Mouse (Mus musculus) myocyte (in vitro differentiated cells): ENCODE data around the gene Slc35c1. TPM values are rescaled to one million over a fixed set of nuclear protein-coding genes. Genes with fewer than 3 reads are reported as not detected.

ENCODE experiments used
- H3K27me3 ChIP-seq: one replicate; pipeline ENCODE4 v1.6.1; 2011; ENCODE audit not compliant: control insufficient read depth, insufficient read depth, insufficient read length
- H3K36me3 ChIP-seq: one replicate; pipeline ENCODE4 v1.6.1; 2011; ENCODE audit not compliant: control insufficient read depth, insufficient read depth
- H3K4me2 ChIP-seq: one replicate; pipeline ENCODE4 v1.6.1; 2011; ENCODE audit warnings: low read depth, control low read depth
- H3K4me3 ChIP-seq: one replicate; pipeline ENCODE4 v1.5.1; 2011; ENCODE audit warnings: mild to moderate bottlenecking, control low read depth, moderate library complexity
- H3K79me2 ChIP-seq: one replicate; pipeline ENCODE4 v1.6.1; 2011; ENCODE audit not compliant: control insufficient read depth, insufficient read depth
- H3ac ChIP-seq: one replicate; pipeline ENCODE4 v1.6.1; 2011; ENCODE audit not compliant: control insufficient read depth, insufficient read length
- CEBPB ChIP-seq: IDR thresholded peaks from 2 replicates; pipeline ENCODE4 v1.6.1; 2011; ENCODE audit warnings: mild to moderate bottlenecking, moderate library complexity; ENCODE audit not compliant: poor library complexity, insufficient read depth, severe bottlenecking
- E2F4 ChIP-seq: IDR thresholded peaks from one replicate; pipeline ENCODE4 v1.6.1; 2011; ENCODE audit warnings: mild to moderate bottlenecking, control low read depth, moderate library complexity; ENCODE audit not compliant: insufficient read depth
- MAX ChIP-seq: IDR thresholded peaks from one replicate; pipeline ENCODE4 v1.6.1; 2011; ENCODE audit warnings: low read depth, mild to moderate bottlenecking, control low read depth
- MYOD1 ChIP-seq, 3 experiments: IDR thresholded peaks; one replicate each; pipeline ENCODE4 v1.6.1; 2011; ENCODE audit warnings: control low read depth in 2 of 3, low read depth in 2 of 3, mild to moderate bottlenecking in 2 of 3, moderate library complexity in 1 of 3; ENCODE audit not compliant: insufficient read length in 2 of 3, control insufficient read depth in 1 of 3
- MYOG ChIP-seq, 3 experiments: IDR thresholded peaks; one replicate each; pipeline ENCODE4 v1.6.1; 2011; ENCODE audit warnings: control low read depth in 2 of 3, low read depth in 2 of 3, mild to moderate bottlenecking in 2 of 3; ENCODE audit not compliant: insufficient read length in 2 of 3, control insufficient read depth in 1 of 3, insufficient read depth in 1 of 3
- POLR2A ChIP-seq: IDR thresholded peaks from one replicate; pipeline ENCODE4 v1.6.1; 2011; ENCODE audit warnings: low read depth, mild to moderate bottlenecking, control low read depth, moderate library complexity; ENCODE audit not compliant: insufficient read length
- POLR2AphosphoS2 ChIP-seq: IDR thresholded peaks from one replicate; pipeline ENCODE4 v1.6.1; 2011; ENCODE audit warnings: low read depth, control low read depth; ENCODE audit not compliant: insufficient read length
- REST ChIP-seq: IDR thresholded peaks from one replicate; pipeline ENCODE4 v1.6.1; 2011; ENCODE audit warnings: mild to moderate bottlenecking, control low read depth, moderate library complexity; ENCODE audit not compliant: insufficient read depth, insufficient read length
- SRF ChIP-seq: IDR thresholded peaks from one replicate; pipeline ENCODE4 v1.6.1; 2011; ENCODE audit warnings: low read depth; ENCODE audit not compliant: control insufficient read depth, insufficient read length
- TCF12 ChIP-seq: IDR thresholded peaks from one replicate; pipeline ENCODE4 v1.6.1; 2011; ENCODE audit warnings: mild to moderate bottlenecking, control low read depth; ENCODE audit not compliant: poor library complexity, insufficient read depth, severe bottlenecking
- TCF3 ChIP-seq: IDR thresholded peaks from one replicate; pipeline ENCODE4 v1.6.1; 2011; ENCODE audit warnings: low read depth, control low read depth; ENCODE audit not compliant: insufficient read length
- USF1 ChIP-seq: IDR thresholded peaks from one replicate; pipeline ENCODE4 v1.6.1; 2011; ENCODE audit warnings: low read depth, mild to moderate bottlenecking, control low read depth, moderate library complexity
- polyA plus RNA-seq: library from polyadenylated mRNA; unstranded; fragments of >200 nt; fragmentation: generic; extraction: Trizol; gene quantifications from one replicate; pipeline ENCODE4 v1.2.1, GENCODE M21; 2012; ENCODE audit warnings: missing spikeins

The Slc35c1 gene
- polyA plus RNA-seq, 1 experiment: 13.8 TPM

- Histone ChIP-seq H3K27me3 (no peaks in the 10 kb centered on the region), H3K36me3 (no peaks in the 10 kb centered on the region), H3K4me2 (no peak overlapping the region), H3K4me3 (no peak overlapping the region), H3K79me2 (no peaks in the 10 kb centered on the region), H3ac (no peak overlapping the region)
- TF ChIP-seq SRF: no peak
- no peak for TF ChIP-seq MYOG (IDR thresholded peaks at IDR 0.05; ENCODE audit: control insufficient read depth in 1 of 3, insufficient read depth in 1 of 3, insufficient read length in 2 of 3, low read depth in 2 of 3)
- TF ChIP-seq REST: no peak
- TF ChIP-seq TCF12: no peak
- TF ChIP-seq USF1: no peak
- TF ChIP-seq E2F4: no peak
- no peak for TF ChIP-seq POLR2AphosphoS2
- no peak for TF ChIP-seq MYOD1 (IDR thresholded peaks at IDR 0.05; ENCODE audit: control insufficient read depth in 1 of 3, insufficient read length in 2 of 3, low read depth in 2 of 3)
- no peak for TF ChIP-seq POLR2A
- TF ChIP-seq CEBPB: no peak
- no peak for TF ChIP-seq MAX
- no peak for TF ChIP-seq TCF3
These were observed 14.4 kb downstream of the Slc35c1 start for GRCm38 (mm10) chr2:92445890-92446289.

GRCm38 (mm10) chr2:92444376-92444775 is 16.0 kb downstream of the Slc35c1 start:
- H3K36me3 ChIP-seq: no peaks in the 10 kb centered on the region
- no peaks in the 10 kb centered on the region for H3K79me2 ChIP-seq
- H3K4me3 ChIP-seq: no peak overlapping the region
- H3K4me2 ChIP-seq: no peak overlapping the region
- TF ChIP-seq CEBPB (no peak), MAX (no peak), MYOG (IDR thresholded peaks at IDR 0.05; ENCODE audit: control insufficient read depth in 1 of 3, insufficient read depth in 1 of 3, insufficient read length in 2 of 3, low read depth in 2 of 3) (no peak), POLR2AphosphoS2 (no peak), REST (no peak), POLR2A (no peak), TCF3 (no peak), E2F4 (no peak), USF1 (no peak), SRF (no peak), MYOD1 (IDR thresholded peaks at IDR 0.05; ENCODE audit: control insufficient read depth in 1 of 3, insufficient read length in 2 of 3, low read depth in 2 of 3) (no peak), TCF12 (no peak)
- H3ac ChIP-seq: no peak overlapping the region
- H3K27me3 ChIP-seq: peaks cover 13% of the 10 kb centered on the region

GRCm38 (mm10) chr2:92443313-92443712 is 17.0 kb downstream of the Slc35c1 start:
- Histone ChIP-seq H3K79me2 (no peaks in the 10 kb centered on the region), H3ac (no peak overlapping the region), H3K36me3 (no peaks in the 10 kb centered on the region), H3K4me3 (no peak overlapping the region), H3K27me3 (peaks cover 16% of the 10 kb centered on the region), H3K4me2 (no peak overlapping the region)
- TF ChIP-seq E2F4 (no peak), USF1 (no peak)

GRCm38 (mm10) chr2:92442419-92443001 is 17.8 kb downstream of the Slc35c1 start:
- Histone ChIP-seq H3K4me3 (no peak overlapping the region), H3K27me3 (peaks cover 16% of the 10 kb centered on the region), H3K79me2 (no peaks in the 10 kb centered on the region), H3K4me2 (peak overlapping the region; percentile 38), H3ac (no peak overlapping the region), H3K36me3 (no peaks in the 10 kb centered on the region)
- no peak for TF ChIP-seq MYOG (IDR thresholded peaks at IDR 0.05; ENCODE audit: control insufficient read depth in 1 of 3, insufficient read depth in 1 of 3, insufficient read length in 2 of 3, low read depth in 2 of 3)
- no peak for TF ChIP-seq CEBPB
- TF ChIP-seq SRF: no peak
- TF ChIP-seq E2F4: no peak
- no peak for TF ChIP-seq POLR2AphosphoS2
- TF ChIP-seq REST: no peak
- no peak for TF ChIP-seq USF1
- no peak for TF ChIP-seq MYOD1 (IDR thresholded peaks at IDR 0.05; ENCODE audit: control insufficient read depth in 1 of 3, insufficient read length in 2 of 3, low read depth in 2 of 3)

GRCm38 (mm10) chr2:92440432-92440831 is 19.9 kb downstream of the Slc35c1 start:
- TF ChIP-seq MAX (no peak), CEBPB (no peak), POLR2AphosphoS2 (no peak), SRF (no peak), REST (no peak), USF1 (no peak), POLR2A (no peak)
- peaks cover 16% of the 10 kb centered on the region for H3K27me3 ChIP-seq
- no peak overlapping the region for H3K4me3 ChIP-seq
- no peak overlapping the region for H3K4me2 ChIP-seq
- H3K36me3 ChIP-seq: no peaks in the 10 kb centered on the region
- no peaks in the 10 kb centered on the region for H3K79me2 ChIP-seq
- no peak overlapping the region for H3ac ChIP-seq
